Mouse (Mus musculus): ENCODE results near the gene Dmrt3. TPM values are rescaled to one million over a fixed set of nuclear protein-coding genes. Genes with fewer than 3 reads are reported as not detected.

Gene Dmrt3
- polyA plus RNA-seq, 1 experiment from 2014 or later, result 0.07 TPM

- Histone ChIP-seq H3K4me3 (ENCODE audit: low read depth, low read length) (no peak overlapping the region), H3K27me3 (ENCODE audit: control insufficient read depth, insufficient read depth, low read length) (peaks cover 31% of the 10 kb centered on the region; the same call in 1 of the 2 replicates), H3K27ac (replicated peaks) (no peak overlapping the region), H3K4me1 (replicated peaks; ENCODE audit: control insufficient read depth, insufficient read depth) (no peaks in the 10 kb centered on the region), H3K9me3 (ENCODE audit: control insufficient read depth, low read length) (no peaks in the 10 kb centered on the region), H3K4me2 (replicated peaks; ENCODE audit: low read depth) (no peak overlapping the region), H3K9ac (ENCODE audit: low read length) (no peak overlapping the region), H3K36me3 (ENCODE audit: control insufficient read depth, insufficient read depth, low read length) (no peaks in the 10 kb centered on the region)
- ATAC-seq (ENCODE audit: low FRiP score, low TSS enrichment) (no peak), DNase-seq (ENCODE audit: low spot score) (no peak)
- TF ChIP-seq EP300 (optimal IDR thresholded peaks at IDR 0.05), result no peak
- TF ChIP-seq CTCF (IDR thresholded peaks at IDR 0.05; ENCODE audit: low read depth), result no peak
- WGBS, result 11% methylated on average over 17 of the region's 17 CpGs
Measured at GRCm38 (mm10) chr19:25670571-25671285, 60.6 kb downstream of the Dmrt3 start.

- 2% methylated on average over 14 of the region's 14 CpGs for WGBS
- ATAC-seq (ENCODE audit: low FRiP score, low TSS enrichment), result no peak
Measured at GRCm38 (mm10) chr19:25671681-25672080, 61.6 kb downstream of the Dmrt3 start.

GRCm38 (mm10) chr19:25672101-25672950 lies 62.2 kb downstream of the Dmrt3 start, which contains the start of gene Dmrt2:
Gene Dmrt2 (plus strand): TSS chr19:25672411.
- H3K9ac ChIP-seq (ENCODE audit: low read length), result 0 out of 2 replicates have a peak within 1 kb of the TSS, but pooled peaks have one; percentile 13
- TF ChIP-seq CTCF (IDR thresholded peaks at IDR 0.05; ENCODE audit: low read depth) (no peak), EP300 (optimal IDR thresholded peaks at IDR 0.05) (no peak)
- H3K4me2 ChIP-seq (replicated peaks; ENCODE audit: low read depth), result peak within 1 kb of the TSS; percentile 67
- H3K4me1 ChIP-seq (replicated peaks; ENCODE audit: control insufficient read depth, insufficient read depth), result no peaks in the 10 kb centered on the region
- peaks cover 31% of the 10 kb centered on the region; the same call in 1 of the 2 replicates for H3K27me3 ChIP-seq (ENCODE audit: control insufficient read depth, insufficient read depth, low read length)
- H3K27ac ChIP-seq (replicated peaks), result no peak within 1 kb of the TSS
- no peaks in the 10 kb centered on the region for H3K36me3 ChIP-seq (ENCODE audit: control insufficient read depth, insufficient read depth, low read length)
- ATAC-seq (ENCODE audit: low FRiP score, low TSS enrichment) (peak; percentile 85), DNase-seq (ENCODE audit: low spot score) (peak; percentile 67)
- H3K4me3 ChIP-seq (ENCODE audit: low read depth, low read length), result peak within 1 kb of the TSS; percentile 42
- WGBS, result 2% methylated on average over 43 of the region's 44 CpGs
- H3K9me3 ChIP-seq (ENCODE audit: control insufficient read depth, low read length), result no peaks in the 10 kb centered on the region

More at GRCm38 (mm10) chr19:25671681-25672080, 61.6 kb downstream of the Dmrt3 start:
- no peaks in the 10 kb centered on the region for H3K4me1 ChIP-seq (replicated peaks; ENCODE audit: control insufficient read depth, insufficient read depth)
- no peaks in the 10 kb centered on the region for H3K36me3 ChIP-seq (ENCODE audit: control insufficient read depth, insufficient read depth, low read length)
- peaks cover 31% of the 10 kb centered on the region; the same call in 1 of the 2 replicates for H3K27me3 ChIP-seq (ENCODE audit: control insufficient read depth, insufficient read depth, low read length)
- TF ChIP-seq CTCF (IDR thresholded peaks at IDR 0.05; ENCODE audit: low read depth), result no peak
- TF ChIP-seq EP300 (optimal IDR thresholded peaks at IDR 0.05), result no peak
- peak overlapping the region; percentile 67 for H3K4me2 ChIP-seq (replicated peaks; ENCODE audit: low read depth)
- peak overlapping the region; percentile 42 for H3K4me3 ChIP-seq (ENCODE audit: low read depth, low read length)
- DNase-seq (ENCODE audit: low spot score), result no peak
- no peaks in the 10 kb centered on the region for H3K9me3 ChIP-seq (ENCODE audit: control insufficient read depth, low read length)
- no peak overlapping the region for H3K9ac ChIP-seq (ENCODE audit: low read length)
- no peak overlapping the region for H3K27ac ChIP-seq (replicated peaks)

Other genes starting within 250 kb of the Dmrt3 start
- gene Dmrt1, start 104.7 kb upstream of the Dmrt3 start, polyA plus RNA-seq (2015; fragmentation: Nextera tagmentation; extraction: Ambion mirVana), result not detected in 2 replicates
- 1.2 and 1.3 TPM in 2 replicates for gene Dmrt2, start 62.1 kb downstream of the Dmrt3 start, polyA plus RNA-seq (2015; fragmentation: Nextera tagmentation; extraction: Ambion mirVana)

Measured in stomach, postnatal 0 days (tissue).